Mouse (Mus musculus): ENCODE results near the gene Ntrk1. TPM values are rescaled to one million over a fixed set of nuclear protein-coding genes. Genes with fewer than 3 reads are reported as not detected.

Gene Ntrk1
- total RNA-seq, 2 experiments from 2014 or later: not detected

DNA sequence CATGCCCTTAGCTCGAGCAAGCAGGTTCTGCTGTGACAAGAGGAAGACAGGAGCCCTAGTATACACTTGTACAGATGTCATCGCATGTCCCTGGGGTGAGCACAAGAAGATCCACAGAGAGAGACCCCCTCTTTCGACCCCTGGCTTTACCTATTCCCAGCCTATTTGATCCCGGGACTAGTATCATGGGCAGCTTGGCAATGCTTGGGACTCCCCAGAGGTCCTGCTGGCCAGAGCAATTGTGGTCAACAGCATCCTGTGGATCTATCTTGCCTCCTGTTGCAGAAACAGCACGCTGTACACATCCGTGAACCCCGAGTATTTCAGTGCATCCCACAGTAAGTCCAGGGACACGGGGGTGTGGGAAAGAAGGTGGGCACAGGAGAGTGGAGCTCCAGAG lies 16.3 kb upstream of the Ntrk1 start:
- no peak overlapping the region for H3K4me3 ChIP-seq
- H3K27ac ChIP-seq: no peak overlapping the region
- intact Hi-C loops (cut with DNase I): no loop called here
- DNase-seq: no peak
- no peak for TF ChIP-seq CTCF (IDR thresholded peaks at IDR 0.05)

DNA sequence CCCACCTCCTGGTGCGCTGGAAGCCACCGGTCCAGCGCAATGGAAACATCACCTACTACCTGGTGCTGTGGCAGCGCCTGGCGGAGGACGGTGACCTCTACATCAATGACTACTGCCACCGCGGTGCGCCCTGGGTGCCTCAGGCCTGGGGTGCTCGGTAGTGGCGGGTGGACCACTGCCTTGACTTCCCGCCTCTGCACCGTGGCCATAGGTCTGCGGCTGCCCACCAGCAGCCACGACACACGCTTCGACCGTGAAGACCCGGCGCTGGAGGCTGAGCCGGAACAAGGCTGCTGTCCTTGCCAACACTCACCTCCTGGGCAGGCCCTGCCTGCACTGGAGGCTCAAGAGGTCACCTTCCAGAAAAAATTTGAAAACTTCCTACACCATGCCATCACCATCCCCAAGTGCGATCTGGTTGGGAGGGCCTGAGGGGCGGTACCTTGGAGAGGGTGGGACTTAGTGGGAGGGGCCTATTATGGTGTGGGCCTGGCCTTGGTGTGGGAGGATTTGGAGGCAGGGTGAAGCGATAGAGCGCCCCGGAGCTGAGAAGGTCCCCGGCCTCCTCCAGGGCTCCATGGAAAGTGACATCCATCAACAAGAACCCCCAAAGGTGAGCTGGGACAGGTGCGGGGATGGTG lies 14.5 kb upstream of the Ntrk1 start:
- intact Hi-C loops (cut with DNase I): no loop called here
- DNase-seq: no peak
- no peak overlapping the region for H3K4me3 ChIP-seq
- no peak for TF ChIP-seq CTCF (IDR thresholded peaks at IDR 0.05)
- H3K27ac ChIP-seq: no peak overlapping the region

DNA sequence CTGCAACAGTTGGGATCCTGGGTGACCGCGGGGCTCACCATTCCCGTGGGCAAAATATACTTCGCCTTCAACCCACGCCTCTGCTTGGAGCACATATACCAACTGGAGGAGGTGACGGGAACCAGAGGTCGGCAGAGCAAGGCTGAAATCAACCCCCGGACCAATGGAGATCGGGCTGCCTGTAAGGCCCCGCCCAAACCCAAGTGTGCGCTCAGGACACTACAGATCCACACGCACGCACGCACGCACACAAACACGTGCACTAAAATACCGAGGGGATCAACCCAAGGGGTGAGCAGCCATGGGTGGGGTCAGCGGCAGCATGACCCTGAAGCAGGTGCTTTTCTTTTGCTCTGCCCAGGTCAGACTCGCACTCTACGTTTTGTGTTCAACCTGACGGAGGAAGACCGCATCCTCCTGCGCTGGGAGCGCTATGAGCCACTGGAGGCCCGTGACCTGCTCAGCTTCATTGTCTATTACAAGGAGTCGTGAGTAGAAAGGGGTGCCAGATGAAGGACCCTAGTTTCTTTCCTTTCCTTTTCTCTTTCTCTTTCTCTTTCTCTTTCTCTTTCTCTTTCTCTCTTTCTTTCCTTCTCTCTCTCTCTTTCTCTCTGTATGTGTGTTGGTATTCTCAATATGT lies 9.2 kb upstream of the Ntrk1 start:
- H3K4me3 ChIP-seq: peak overlapping the region; percentile 61
- H3K27ac ChIP-seq: no peak overlapping the region
- intact Hi-C loops (cut with DNase I): no loop called here
- no peak for TF ChIP-seq CTCF (IDR thresholded peaks at IDR 0.05)
- no peak for DNase-seq

DNA sequence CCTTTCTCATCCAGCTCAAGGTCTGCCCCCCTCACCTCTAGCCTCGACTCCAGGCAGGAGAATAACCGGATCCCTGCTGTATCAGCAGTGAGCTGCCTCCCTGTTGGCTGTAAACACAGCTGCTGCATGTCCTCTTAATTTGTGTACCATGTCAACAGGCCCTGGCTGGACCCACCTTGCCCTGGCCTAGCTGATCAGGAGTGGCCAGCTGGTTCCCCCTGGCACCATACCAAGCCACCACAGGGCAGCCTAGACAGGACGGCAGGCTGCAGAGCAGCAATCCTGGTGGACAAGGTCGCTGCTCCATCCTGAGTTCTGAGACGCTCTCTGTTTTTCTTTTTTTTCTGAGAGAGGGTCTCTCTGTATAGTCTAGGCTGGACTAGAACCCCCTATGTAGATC lies 6.7 kb upstream of the Ntrk1 start:
- Histone ChIP-seq H3K4me3 (no peak overlapping the region), H3K27ac (no peak overlapping the region)
- TF ChIP-seq CTCF (IDR thresholded peaks at IDR 0.05): no peak
- no peak for DNase-seq
- intact Hi-C loops (cut with DNase I): no loop called here

- intact Hi-C loops (cut with DNase I): loop anchor here (5.0 kb wide), 1 partner anchor 40 kb away; no protein-coding TSS in a partner anchor
- DNase-seq: peak; percentile 65
- TF ChIP-seq CTCF (IDR thresholded peaks at IDR 0.05): no peak
- Histone ChIP-seq H3K27ac (no peak within 1 kb of the TSS), H3K4me3 (peak within 1 kb of the TSS; percentile 67)
Observed at GRCm38 (mm10) chr3:87796736-87797334, 1.9 kb upstream of the Ntrk1 start, which contains the start of gene Insrr. TSS of gene Insrr (plus strand) at chr3:87796951.

- Histone ChIP-seq H3K4me3 (peak overlapping the region; percentile 58), H3K27ac (no peak overlapping the region)
- peak; percentile 92 for TF ChIP-seq CTCF (IDR thresholded peaks at IDR 0.05)
- peak; percentile 75 for DNase-seq
- intact Hi-C loops (cut with DNase I): loop anchor here (1.0 to 5.0 kb wide), 2 partner anchors 21 to 42 kb away; no protein-coding TSS in a partner anchor
Observed at GRCm38 (mm10) chr3:87795336-87796277, 645 bp upstream of the Ntrk1 start.

DNA sequence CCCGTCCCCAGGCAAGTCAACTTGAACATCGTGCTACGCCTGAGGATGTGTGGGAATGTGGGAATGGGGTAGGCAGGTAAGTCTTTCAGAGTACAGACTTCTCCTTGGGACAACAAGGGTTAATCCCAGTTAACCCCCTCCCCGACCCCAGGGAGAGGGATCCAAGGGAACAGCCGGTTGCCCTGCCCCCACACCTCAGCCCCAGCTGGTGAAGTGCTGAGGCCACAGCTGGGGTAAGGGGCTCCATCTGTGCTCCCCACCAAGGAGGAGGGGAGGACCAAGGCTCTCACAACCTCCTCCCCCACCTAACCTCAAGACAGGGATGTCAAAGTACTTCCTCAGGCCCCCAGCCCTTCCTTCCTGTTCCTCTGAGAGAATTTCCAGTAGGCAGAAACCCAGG lies 5.2 kb downstream of the Ntrk1 start:
- DNase-seq: no peak
- Histone ChIP-seq H3K4me3 (no peak overlapping the region), H3K27ac (no peak overlapping the region)
- no peak for TF ChIP-seq CTCF (IDR thresholded peaks at IDR 0.05)
- intact Hi-C loops (cut with DNase I): no loop called here

DNA sequence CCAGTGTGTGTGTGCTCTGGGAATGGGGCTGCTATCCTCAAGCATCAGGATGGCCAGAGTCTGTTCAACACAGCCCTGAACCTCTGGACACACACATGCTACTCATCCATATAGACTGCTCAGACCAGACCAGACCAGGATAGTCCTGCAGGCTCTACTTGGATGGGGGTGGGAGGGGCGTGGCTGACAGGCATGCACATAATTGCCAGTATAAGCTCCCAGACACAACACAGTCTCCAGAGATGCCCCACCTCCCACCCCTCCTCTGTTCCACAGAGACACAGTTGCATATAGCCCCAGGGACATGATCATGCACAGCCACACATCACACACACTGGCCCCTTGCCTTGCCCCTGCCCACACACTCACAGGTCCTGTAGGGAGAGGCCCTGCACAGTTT lies 5.7 kb downstream of the Ntrk1 start:
- no peak overlapping the region for H3K4me3 ChIP-seq
- H3K27ac ChIP-seq: no peak overlapping the region
- no peak for DNase-seq
- no peak for TF ChIP-seq CTCF (IDR thresholded peaks at IDR 0.05)
- intact Hi-C loops (cut with DNase I): no loop called here

DNA sequence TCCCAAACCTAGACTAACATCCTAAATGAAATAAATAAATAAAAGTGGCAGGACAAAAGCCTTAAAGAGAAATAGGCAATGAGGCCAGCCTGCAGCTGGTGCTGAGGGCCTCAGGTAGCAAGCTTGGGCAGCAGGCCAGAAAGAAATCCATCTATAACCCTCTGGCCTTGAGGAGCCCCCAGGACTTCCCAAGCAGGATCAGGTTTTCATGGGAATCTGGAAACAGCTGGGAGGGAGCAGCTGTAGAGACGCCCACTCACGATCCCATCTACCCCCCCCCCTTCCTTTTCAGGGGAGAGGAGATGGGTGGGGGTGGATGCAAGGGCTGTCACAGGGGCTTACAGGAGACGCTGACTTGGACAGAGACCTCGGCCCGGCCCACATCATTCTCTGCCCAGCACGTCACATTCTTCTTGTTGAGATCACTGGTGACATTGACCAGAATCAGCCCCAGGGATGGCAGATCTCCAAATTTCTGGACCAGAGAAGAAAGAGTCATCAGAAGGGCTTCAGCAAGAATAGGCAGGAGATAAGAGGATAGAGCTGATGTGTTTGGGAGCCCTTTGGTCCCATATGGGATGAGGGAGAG lies 9.2 kb downstream of the Ntrk1 start:
- Histone ChIP-seq H3K4me3 (no peak overlapping the region), H3K27ac (no peak overlapping the region)
- TF ChIP-seq CTCF (IDR thresholded peaks at IDR 0.05): no peak
- no peak for DNase-seq
- intact Hi-C loops (cut with DNase I): no loop called here

DNA sequence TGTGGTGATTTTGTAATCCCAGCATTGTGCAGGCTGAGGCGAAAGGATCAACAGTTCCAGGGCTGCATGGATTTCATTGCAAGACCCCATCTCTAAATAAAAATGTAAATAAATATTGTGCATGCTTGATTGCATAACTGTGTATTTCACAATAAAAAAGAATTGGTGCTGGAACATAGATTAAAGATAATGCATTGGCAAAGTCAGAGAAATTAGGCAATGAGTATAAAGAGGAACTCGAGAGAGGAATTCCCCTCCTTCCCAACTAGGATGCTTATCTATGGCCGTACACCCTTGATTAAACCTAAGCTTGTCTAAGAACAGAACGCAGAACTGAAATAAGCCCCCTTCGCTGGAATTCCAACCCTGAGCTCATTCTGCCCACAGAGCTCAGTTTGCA lies 9.8 kb downstream of the Ntrk1 start:
- DNase-seq: no peak
- Histone ChIP-seq H3K4me3 (no peak overlapping the region), H3K27ac (no peak overlapping the region)
- no peak for TF ChIP-seq CTCF (IDR thresholded peaks at IDR 0.05)
- intact Hi-C loops (cut with DNase I): no loop called here

GRCm38 (mm10) chr3:87783282-87784023 lies 11.5 kb downstream of the Ntrk1 start:
- no peak for TF ChIP-seq CTCF (IDR thresholded peaks at IDR 0.05)
- no peak for DNase-seq
- intact Hi-C loops (cut with DNase I): no loop called here
- Histone ChIP-seq H3K27ac (no peak overlapping the region), H3K4me3 (no peak overlapping the region)

DNA sequence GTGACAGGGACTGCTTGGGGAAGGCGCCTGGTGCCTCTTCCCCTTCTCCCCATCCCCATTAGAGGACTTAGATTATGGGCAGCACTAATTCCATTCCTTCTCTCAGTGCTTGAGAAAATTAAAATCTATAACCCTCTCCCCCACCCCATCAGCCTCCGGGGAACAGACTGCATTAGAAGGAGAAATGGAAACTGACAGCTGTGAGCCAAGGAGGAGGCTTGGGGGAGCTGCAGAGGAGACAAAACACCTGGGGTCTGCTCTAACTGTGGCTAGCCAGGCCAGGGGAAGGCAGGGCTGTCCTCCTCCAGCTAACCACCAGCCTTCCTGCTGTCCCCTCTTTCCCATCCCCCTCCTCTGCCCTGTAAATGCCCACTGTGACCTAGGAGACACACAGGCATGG lies 15.9 kb downstream of the Ntrk1 start:
- Histone ChIP-seq H3K27ac (no peak overlapping the region), H3K4me3 (no peak overlapping the region)
- intact Hi-C loops (cut with DNase I): no loop called here
- no peak for DNase-seq
- TF ChIP-seq CTCF (IDR thresholded peaks at IDR 0.05): no peak
